Mouse (Mus musculus) heart, adult 11 months (tissue): ENCODE measurements around the gene Gm20838.
"Not testable (repeated sequence)": the region's sequence is repeated elsewhere in the genome, so short reads cannot be mapped to it uniquely, and the experiment has no call there.

ENCODE experiments used
- DNase-seq: peaks from one replicate; pipeline ENCODE4 v3.0.0; 2022

Gm20838 gene

GRCm38 (mm10) chrY:33543064-33543463 is at the start of gene Gm20838:
Gene Gm20838 (minus strand): TSS chrY:33543164.
- not testable (repeated sequence) for DNase-seq
